Mouse (Mus musculus): Measurements from ENCODE around the gene Itpkb.

- TF ChIP-seq CTCF (IDR thresholded peaks at IDR 0.05) (no peak), EP300 (IDR thresholded peaks at IDR 0.05) (no peak)
These were observed 114.1 kb downstream of the Itpkb start for GRCm38 (mm10) chr1:180444411-180444810.

Measured in lung, postnatal 0 days (tissue).